Mouse (Mus musculus) neural tube, embryonic 14.5 days (tissue): ENCODE measurements at regions not wholly inside any gene's neighbourhood (a gene's known extent, or its start where the extent isn't known, plus 50 kb on each side); places are given as distances from the start of the nearest gene placed in this dataset.
"Not testable (repeated sequence)": the region's sequence is repeated elsewhere in the genome, so short reads cannot be mapped to it uniquely, and the experiment has no call there.

Experiments used
- ATAC-seq: fragments of 200-750 bp; cut with Nextera tagmentation; 2 replicates; pipeline ENCODE4 v1.8.0; 2017; ENCODE audit warnings: low read depth, mild to moderate bottlenecking, moderate TSS enrichment, moderate library complexity
- H3K27ac ChIP-seq: fragments of 300-500 bp; sonication (generic); 2 replicates; pipeline ENCODE4 v1.5.1; 2014; ENCODE audit warnings: low read depth, mild to moderate bottlenecking, control low read depth, low read length, moderate library complexity, mixed read lengths
- H3K27me3 ChIP-seq: fragments of 300-500 bp; sonication (generic); 2 replicates; pipeline ENCODE4 v1.6.1; 2014; ENCODE audit warnings: low read length; ENCODE audit not compliant: control insufficient read depth, insufficient read depth
- H3K36me3 ChIP-seq: fragments of 300-500 bp; sonication (generic); 2 replicates; pipeline ENCODE4 v1.6.1; 2014; ENCODE audit warnings: low read length, mixed read lengths; ENCODE audit not compliant: control insufficient read depth, insufficient read depth
- H3K4me1 ChIP-seq: fragments of 300-500 bp; sonication (generic); 2 replicates; pipeline ENCODE4 v1.6.1; 2014; ENCODE audit warnings: low read length; ENCODE audit not compliant: control insufficient read depth, insufficient read depth
- H3K4me2 ChIP-seq: fragments of 300-500 bp; sonication (generic); 2 replicates; pipeline ENCODE4 v1.6.1; 2014; ENCODE audit warnings: mild to moderate bottlenecking, low read depth, low read length, control low read depth
- H3K4me3 ChIP-seq: fragments of 300-500 bp; sonication (generic); 2 replicates; pipeline ENCODE4 v1.5.1; 2014; ENCODE audit warnings: low read depth, low read length, control low read depth, mixed read lengths
- H3K9ac ChIP-seq: fragments of 300-500 bp; sonication (generic); replicated peaks from 2 replicates; pipeline ENCODE4 v1.6.1; 2014; ENCODE audit warnings: low read depth, mild to moderate bottlenecking, control low read depth, low read length, mixed read lengths
- H3K9me3 ChIP-seq: fragments of 300-500 bp; sonication (generic); 2 replicates; pipeline ENCODE4 v1.6.1; 2016; ENCODE audit warnings: low read length; ENCODE audit not compliant: control insufficient read depth
- WGBS: fragments of 180-500 bp; shearing (Covaris S2); extraction: QIAGEN DNeasy Blood & Tissue Kit; methylation state at CpG from one replicate; pipeline ENCODE4 v1.1.7; 2014; 5-methylcytosine and 5-hydroxymethylcytosine counted together

DNA sequence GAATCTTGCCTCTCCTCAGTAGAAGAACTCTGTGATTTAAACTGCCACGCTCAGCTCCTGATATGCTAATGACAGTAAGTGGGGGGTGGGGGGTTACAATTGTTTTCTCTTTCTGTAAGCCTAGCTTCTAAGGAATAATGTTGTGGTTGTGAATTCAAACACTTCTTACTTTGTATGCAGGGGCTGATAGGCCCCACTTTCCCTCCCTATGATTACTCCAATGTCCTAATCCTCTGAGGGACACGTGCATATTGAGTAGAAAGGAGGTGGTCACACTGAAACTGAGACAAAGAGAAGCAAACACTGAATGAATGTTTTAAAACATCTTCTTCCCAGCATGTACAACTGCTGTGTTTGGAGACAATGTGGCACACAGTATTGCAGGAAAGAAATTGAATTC is 140.3 kb downstream of the Scg2 start:
- H3K9me3 ChIP-seq: no peaks in the 10 kb centered on the region
- no peak overlapping the region for H3K4me2 ChIP-seq
- H3K36me3 ChIP-seq: no peaks in the 10 kb centered on the region
- no peaks in the 10 kb centered on the region for H3K4me1 ChIP-seq
- no peak overlapping the region for H3K9ac ChIP-seq
- H3K27me3 ChIP-seq: no peaks in the 10 kb centered on the region
- no peak overlapping the region for H3K4me3 ChIP-seq
- 24% methylated on average over 2 of the region's 2 CpGs for WGBS
- no peak overlapping the region for H3K27ac ChIP-seq
- no peak for ATAC-seq

DNA sequence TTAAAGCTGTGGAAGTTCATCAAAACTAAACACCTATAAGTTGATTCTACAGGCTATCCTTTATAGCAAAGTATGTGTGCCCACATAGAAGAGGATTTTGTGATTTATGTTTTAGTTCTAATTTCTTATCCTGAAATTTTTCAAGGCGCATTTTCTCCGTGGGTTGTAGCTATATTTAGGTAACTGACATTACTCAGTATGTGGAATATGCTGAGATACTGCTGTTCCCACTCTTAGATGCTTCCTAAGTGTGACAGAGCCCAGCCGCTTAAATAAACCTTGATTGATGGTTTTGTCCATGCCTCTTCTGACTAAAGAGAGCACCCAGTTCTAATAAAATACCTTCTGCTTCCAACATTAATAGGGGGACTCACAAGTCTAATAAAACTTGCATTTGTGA is 180.2 kb downstream of the Scg2 start:
- 81% methylated on average over 3 of the region's 3 CpGs for WGBS
- H3K4me1 ChIP-seq: no peaks in the 10 kb centered on the region
- H3K4me2 ChIP-seq: no peak overlapping the region
- no peaks in the 10 kb centered on the region for H3K27me3 ChIP-seq
- no peak overlapping the region for H3K27ac ChIP-seq
- no peak overlapping the region for H3K4me3 ChIP-seq
- no peak for ATAC-seq
- no peaks in the 10 kb centered on the region for H3K9me3 ChIP-seq
- no peaks in the 10 kb centered on the region for H3K36me3 ChIP-seq
- no peak overlapping the region for H3K9ac ChIP-seq

- 93% methylated on average over 4 of the region's 4 CpGs for WGBS
- no peaks in the 10 kb centered on the region for H3K4me1 ChIP-seq
- no peak overlapping the region for H3K27ac ChIP-seq
- no peak overlapping the region for H3K4me3 ChIP-seq
- no peak overlapping the region for H3K4me2 ChIP-seq
- H3K9me3 ChIP-seq: no peaks in the 10 kb centered on the region
- H3K27me3 ChIP-seq: no peaks in the 10 kb centered on the region
- no peak for ATAC-seq
- no peaks in the 10 kb centered on the region for H3K36me3 ChIP-seq
- no peak overlapping the region for H3K9ac ChIP-seq
Observed at GRCm38 (mm10) chr1:79212970-79213369, 226.9 kb downstream of the Scg2 start.

DNA sequence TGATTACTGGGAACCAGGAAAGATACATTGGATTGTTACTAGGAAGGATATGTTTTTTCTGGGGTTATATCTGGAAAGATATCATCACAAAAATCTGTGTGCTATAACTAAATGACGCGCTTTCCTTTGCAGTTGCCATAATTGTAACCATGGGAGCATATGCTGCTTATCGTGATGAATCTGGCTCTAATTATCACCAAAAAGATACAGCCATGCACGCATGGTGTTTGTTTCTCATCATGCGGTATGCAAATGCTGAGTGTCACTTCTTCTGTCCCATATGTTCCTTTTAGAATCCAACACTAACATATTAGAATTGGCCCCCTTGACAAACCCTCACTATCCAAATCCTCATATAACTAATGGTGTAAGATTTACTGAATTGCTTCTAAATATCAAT is 227.4 kb downstream of the Scg2 start:
- Histone ChIP-seq H3K27ac (no peak overlapping the region), H3K27me3 (no peaks in the 10 kb centered on the region), H3K36me3 (no peaks in the 10 kb centered on the region), H3K9me3 (no peaks in the 10 kb centered on the region), H3K4me3 (no peak overlapping the region), H3K9ac (no peak overlapping the region), H3K4me2 (no peak overlapping the region), H3K4me1 (no peaks in the 10 kb centered on the region)
- ATAC-seq: no peak
- WGBS: 88% methylated on average over 5 of the region's 5 CpGs

- not testable (repeated sequence) for H3K36me3 ChIP-seq, ATAC-seq, H3K4me2 ChIP-seq, H3K9ac ChIP-seq, H3K4me1 ChIP-seq, H3K27ac ChIP-seq, H3K9me3 ChIP-seq, H3K4me3 ChIP-seq, H3K27me3 ChIP-seq
- 98% methylated on average over 1 of the region's 1 CpGs for WGBS
Observed at GRCm38 (mm10) chr1:79211981-79212380, 227.9 kb downstream of the Scg2 start.

- H3K27me3 ChIP-seq: no peaks in the 10 kb centered on the region
- H3K27ac ChIP-seq: no peak overlapping the region
- no peak overlapping the region for H3K9ac ChIP-seq
- no peak overlapping the region for H3K4me3 ChIP-seq
- H3K9me3 ChIP-seq: no peaks in the 10 kb centered on the region
- no peak overlapping the region for H3K4me2 ChIP-seq
- no peaks in the 10 kb centered on the region for H3K36me3 ChIP-seq
- no peaks in the 10 kb centered on the region for H3K4me1 ChIP-seq
- 80% methylated on average over 1 of the region's 1 CpGs for WGBS
- ATAC-seq: no peak
Observed at GRCm38 (mm10) chr1:79207207-79207606, 232.7 kb downstream of the Scg2 start.

DNA sequence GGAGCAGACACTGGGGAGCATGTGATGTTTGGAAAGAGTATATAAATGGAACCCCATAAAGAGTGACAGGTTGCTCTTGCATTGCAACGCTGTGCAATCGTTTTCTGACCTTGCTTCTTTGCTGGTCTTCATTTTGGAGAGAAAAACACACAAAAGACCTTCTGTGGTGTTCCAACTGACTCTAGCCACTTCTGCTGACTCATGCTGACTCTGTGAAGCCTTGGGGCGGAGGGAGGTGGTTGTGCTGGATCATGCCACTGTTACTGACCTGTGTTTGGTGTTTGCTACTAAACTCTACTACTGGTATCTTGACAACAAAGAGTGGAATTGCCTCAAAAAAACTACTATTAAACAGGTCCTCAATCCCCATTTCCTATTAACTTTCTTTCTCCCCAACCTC is 242.2 kb downstream of the Scg2 start:
- no peak for ATAC-seq
- H3K9me3 ChIP-seq: no peaks in the 10 kb centered on the region
- H3K4me3 ChIP-seq: no peak overlapping the region
- H3K9ac ChIP-seq: no peak overlapping the region
- WGBS: 87% methylated on average over 3 of the region's 3 CpGs
- no peak overlapping the region for H3K4me2 ChIP-seq
- H3K27me3 ChIP-seq: no peaks in the 10 kb centered on the region
- H3K36me3 ChIP-seq: no peaks in the 10 kb centered on the region
- no peaks in the 10 kb centered on the region for H3K4me1 ChIP-seq
- H3K27ac ChIP-seq: no peak overlapping the region

DNA sequence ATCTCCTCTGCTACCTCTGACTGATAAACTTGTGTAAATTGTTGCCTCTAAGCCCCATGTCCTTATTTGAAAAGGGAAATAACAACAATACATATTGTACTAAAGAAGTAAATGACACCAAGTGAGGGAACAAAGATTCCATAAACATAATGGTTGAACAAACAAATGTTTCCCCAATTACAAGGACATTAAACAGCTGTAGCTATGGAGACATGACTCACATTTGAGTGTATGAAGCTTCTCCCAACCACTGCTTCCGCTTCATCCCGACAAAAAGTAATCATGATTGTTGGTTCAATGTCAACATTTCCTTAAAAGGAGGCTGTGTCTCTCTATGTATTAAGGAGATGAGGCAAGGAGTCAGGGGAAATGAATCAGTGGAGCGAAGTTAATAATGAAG is 248.9 kb downstream of the Scg2 start:
- Histone ChIP-seq H3K4me3 (no peak overlapping the region), H3K36me3 (no peaks in the 10 kb centered on the region), H3K27ac (no peak overlapping the region), H3K27me3 (no peaks in the 10 kb centered on the region), H3K4me1 (no peaks in the 10 kb centered on the region), H3K9ac (no peak overlapping the region), H3K9me3 (no peaks in the 10 kb centered on the region), H3K4me2 (no peak overlapping the region)
- ATAC-seq: no peak
- WGBS: 92% methylated on average over 3 of the region's 3 CpGs

DNA sequence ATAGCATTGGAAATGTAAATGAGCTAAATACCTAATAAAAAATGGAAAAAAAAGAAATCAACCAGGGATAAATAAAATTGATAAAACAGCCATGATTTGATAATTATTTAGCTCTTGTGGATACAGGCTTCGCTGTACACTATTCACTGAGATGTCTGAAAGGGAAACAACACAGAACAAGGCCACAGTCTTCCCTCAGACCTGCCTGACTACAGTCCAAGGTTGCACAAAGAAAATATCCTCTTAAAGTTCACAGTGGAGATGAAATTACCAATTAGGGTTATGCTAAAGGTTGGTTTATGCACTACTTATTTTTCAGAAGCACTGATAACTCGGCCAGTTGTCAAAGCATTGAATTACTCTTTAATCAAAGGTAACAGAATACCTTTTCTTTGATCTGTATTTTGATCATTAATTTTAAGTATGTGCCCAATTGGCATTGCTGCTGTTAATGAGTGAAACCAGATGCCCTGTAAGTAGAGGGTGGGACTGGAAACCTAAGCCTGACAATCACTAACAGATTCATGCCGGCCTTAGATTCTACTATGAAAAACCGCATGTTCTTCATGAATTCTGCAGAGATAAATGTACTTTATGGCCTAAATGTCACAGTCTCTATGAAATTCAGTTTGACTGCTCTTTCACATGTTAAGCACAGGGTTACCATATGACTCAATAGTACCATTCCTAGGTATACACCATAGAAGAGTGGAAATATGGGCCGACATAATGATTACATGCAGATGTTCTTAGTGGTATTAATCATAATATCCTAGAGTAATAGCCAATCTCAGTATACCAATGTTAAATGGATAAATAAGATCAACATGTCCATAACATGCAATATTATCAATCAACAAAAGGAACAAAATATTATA is 256.1 kb downstream of the Scg2 start:
- Histone ChIP-seq H3K27me3 (no peaks in the 10 kb centered on the region), H3K9me3 (no peaks in the 10 kb centered on the region), H3K36me3 (no peaks in the 10 kb centered on the region), H3K27ac (no peak overlapping the region), H3K4me3 (no peak overlapping the region), H3K4me2 (no peak overlapping the region), H3K9ac (no peak overlapping the region), H3K4me1 (no peaks in the 10 kb centered on the region)
- WGBS: 90% methylated on average over 5 of the region's 5 CpGs
- ATAC-seq: no peak
